Mouse (Mus musculus): ENCODE results near the gene Megf6.

Megf6 gene

DNA sequence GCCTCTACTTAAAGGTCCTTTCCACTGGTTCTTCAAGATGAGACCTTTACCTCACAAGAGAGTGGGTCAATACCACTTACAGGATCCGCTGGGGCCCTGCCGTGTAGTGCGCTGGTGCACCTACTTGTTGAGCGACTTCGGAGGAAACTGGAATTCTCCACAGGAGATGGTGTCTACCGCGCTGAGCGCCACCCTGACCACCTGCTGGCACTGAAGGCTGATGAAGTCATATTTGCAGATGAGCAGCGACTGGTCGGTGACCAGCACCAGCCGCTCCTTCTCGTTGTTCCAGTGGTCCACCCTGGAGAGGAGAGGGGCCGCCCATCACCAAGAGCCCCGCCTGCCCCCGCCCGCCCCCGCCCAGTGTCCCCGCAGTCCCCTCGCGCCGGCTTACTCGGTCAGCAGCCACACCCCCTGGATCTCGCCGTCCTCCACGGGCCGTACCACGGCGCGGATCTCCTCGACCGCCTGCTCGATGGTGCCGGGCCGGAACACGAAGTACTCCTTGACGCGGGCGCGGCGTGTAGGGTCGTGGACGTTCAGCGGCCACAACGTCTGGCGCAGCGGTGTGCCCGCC lies 10.5 kb upstream of the Megf6 start:
- no peak for DNase-seq (ENCODE audit: low read depth)

DNA sequence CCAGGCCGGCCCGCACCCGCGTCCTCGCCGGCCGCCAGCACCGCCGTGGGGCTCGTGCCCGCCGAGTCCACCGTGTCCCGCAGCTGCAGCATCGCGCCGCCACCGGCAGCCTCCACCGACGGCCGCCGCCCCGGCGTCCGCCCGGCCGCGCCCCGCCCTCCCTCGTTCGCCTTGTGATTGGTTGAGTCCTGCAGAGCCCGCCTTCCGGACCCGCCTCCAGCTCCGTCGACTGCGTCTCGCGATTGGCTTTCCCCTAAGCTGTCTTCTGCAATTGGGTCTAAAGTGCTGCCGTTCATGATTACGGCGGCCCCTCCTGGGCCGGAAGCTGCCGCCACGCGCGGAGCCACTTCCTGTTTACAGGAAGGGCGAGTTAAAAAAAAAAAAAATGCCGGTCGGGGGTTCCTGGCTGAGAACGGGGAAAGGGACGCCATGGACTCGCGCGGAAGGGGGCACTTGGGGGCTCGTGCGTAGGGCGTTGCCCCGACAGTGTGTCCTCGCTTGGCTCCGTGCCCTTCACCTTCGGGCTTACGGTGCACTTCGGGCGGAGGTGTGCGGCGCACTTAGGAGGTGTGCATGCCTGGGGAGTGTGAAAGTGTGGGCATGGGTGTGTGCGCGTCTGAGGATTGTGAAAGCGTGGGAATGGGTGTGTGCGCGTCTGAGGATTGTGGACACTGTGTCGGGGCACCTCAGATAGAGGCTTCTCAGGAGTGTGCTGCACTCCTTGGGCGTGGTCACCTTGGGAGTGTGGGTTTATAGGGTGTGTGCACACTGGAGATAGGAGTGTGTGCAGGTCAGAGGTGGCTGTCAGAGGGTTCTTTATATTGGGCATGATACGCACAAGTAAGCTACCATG lies 9.8 kb upstream of the Megf6 start, which contains the start of gene Tprgl:
Gene Tprgl (minus strand): TSS at position 129 of the 853 bp plus-strand sequence.
- peak; percentile 90 for DNase-seq (ENCODE audit: low read depth)

- DNase-seq (ENCODE audit: low read depth) = no peak
Observed at GRCm38 (mm10) chr4:154163296-154163695, 7.2 kb upstream of the Megf6 start.

DNA sequence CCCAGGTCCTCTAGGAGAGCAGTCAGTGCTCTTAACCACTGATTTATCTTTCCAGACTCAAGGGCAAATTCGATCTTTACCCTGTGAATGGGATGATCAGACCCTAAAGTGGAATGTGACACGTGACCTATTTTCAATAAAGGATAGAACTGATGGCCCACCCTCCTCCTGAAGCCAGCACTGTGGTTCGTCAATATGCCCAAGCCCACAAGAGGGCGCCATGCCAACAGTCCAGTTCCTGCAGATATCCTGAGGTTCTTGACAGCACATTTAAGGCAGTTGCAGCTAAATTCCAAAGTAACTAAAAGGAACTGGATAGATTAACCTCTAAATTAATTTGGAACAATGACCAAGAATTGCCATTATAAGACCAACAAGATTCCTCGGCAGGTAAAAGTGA lies 3.5 kb upstream of the Megf6 start:
- no peak for DNase-seq (ENCODE audit: low read depth)

- DNase-seq (ENCODE audit: low read depth) = no peak
Observed at GRCm38 (mm10) chr4:154170021-154170420, 509 bp upstream of the Megf6 start.

- DNase-seq (ENCODE audit: low read depth) = no peak
Observed at GRCm38 (mm10) chr4:154171151-154171930, 811 bp downstream of the Megf6 start.

DNA sequence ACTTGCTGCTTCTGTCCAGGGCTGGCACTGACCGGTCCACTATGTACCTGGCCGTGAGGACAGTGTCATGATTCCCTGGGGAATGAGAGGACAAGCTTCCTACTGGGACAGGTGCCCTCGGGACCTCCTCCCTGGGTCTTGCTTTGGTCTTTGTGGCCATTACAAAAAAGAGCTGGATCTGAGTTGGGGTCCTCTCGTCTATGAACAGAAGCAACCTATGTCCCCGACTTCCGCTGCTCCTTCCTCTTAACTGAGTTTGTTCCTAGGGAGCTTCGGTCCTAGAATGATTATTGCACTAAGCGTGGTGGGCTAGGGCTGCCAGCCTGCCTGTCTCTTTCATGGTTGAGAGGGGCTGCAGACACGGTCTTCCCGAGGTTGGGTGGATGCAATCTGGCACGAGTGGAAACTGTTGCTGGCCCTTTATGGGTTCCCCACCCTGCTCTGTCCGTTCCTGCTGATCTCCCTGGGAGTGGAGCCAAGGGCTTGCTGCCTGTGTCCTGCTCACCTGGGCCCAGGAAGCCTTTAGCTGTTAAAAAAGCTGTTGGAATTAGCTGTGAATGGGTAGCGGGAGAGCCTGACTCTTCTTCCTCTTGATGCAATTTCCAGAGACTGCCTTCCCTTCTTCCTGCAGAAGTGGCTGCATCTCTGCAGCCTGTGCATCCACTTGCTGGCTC lies 1.5 kb downstream of the Megf6 start:
- DNase-seq (ENCODE audit: low read depth) = no peak

GRCm38 (mm10) chr4:154177257-154177656 lies 6.7 kb downstream of the Megf6 start:
- peak; percentile 38 for DNase-seq (ENCODE audit: low read depth)

GRCm38 (mm10) chr4:154181001-154181400 lies 10.5 kb downstream of the Megf6 start:
- no peak for DNase-seq (ENCODE audit: low read depth)

DNA sequence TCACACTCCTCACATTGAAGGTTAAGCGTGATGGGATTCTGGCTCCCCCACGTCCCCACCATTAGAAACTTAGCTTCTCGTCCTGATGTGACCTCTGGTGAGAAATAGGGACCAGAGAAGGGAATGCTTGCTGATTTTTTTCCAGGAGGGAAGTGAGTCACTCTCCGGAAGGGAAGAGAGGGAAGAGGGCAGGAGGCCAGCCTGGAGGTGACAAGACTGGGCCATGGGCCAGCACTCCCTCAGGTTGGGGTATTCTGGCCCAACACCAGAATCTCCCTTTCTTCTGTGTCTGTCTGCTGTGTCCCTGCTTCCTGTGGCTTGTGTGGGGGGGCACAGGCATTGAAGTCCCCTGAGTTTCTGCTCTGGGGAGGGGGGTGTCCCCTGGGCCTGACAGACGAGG lies 13.0 kb downstream of the Megf6 start:
- DNase-seq (ENCODE audit: low read depth) = no peak

DNA sequence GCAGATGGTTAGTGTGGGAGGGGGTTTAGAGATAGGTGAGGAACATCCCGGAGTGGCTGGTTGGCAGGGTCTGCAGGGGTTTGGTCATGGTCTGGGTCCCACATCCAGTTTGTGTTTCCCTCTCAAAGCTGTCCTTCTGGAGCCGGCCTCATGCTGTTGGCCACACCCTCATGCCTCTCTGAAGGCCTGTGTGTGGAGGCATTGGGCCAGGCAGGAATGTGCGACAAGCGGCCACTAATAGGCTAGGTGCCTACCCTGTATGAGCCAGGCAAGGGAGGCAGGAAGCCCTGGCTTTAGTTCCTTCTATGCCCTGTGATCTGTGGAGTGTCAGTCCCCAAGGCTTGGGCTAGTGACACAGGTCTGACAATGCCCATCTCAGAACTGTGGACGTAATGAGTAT lies 14.5 kb downstream of the Megf6 start:
- no peak for DNase-seq (ENCODE audit: low read depth)

GRCm38 (mm10) chr4:154186002-154186537 lies 15.5 kb downstream of the Megf6 start:
- no peak for DNase-seq (ENCODE audit: low read depth)

GRCm38 (mm10) chr4:154188948-154189347 lies 18.4 kb downstream of the Megf6 start:
- DNase-seq (ENCODE audit: low read depth) = no peak

DNA sequence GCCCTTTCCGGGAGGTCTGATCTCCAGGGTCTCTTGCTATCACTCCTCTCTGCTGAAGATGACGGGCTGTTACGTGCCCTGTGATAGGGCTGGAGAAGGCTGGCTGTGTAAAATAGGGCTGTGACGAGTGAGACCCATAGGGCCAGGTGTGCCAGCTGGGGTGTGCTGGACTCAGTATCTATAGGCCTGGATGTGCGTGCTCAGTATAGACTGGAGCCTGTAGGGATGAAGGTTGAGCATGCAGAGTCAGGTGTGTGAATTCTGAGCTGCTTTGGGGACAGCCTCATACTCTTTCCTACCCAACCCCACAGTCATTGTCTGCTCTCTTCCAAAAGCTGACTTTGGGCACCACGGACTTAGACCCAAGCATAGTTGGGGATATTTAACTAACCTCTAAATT lies 27.4 kb downstream of the Megf6 start:
- no peak for DNase-seq (ENCODE audit: low read depth)

- no peak for DNase-seq (ENCODE audit: low read depth)
Observed at GRCm38 (mm10) chr4:154198377-154198961, 27.9 kb downstream of the Megf6 start.

DNA sequence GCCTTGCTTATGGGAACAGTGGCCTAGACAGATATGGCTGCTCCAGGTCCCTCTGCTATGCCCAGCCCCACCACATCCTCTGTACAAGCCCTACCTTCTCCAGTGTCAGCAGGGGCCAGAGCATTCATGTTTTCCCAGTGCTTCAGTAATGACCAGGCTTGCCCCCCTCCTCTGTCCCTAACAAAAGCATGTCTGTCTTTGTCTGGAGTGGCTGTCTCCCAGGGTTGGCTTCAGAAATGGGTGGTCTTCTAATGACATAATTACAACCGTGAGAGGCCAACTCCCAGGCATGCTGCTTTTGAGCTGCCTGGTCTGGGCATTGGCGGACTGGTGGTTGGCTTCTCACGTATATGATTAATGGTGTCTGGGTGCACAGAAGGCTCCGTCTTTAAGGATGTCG lies 31.0 kb downstream of the Megf6 start:
- DNase-seq (ENCODE audit: low read depth) = no peak

DNA sequence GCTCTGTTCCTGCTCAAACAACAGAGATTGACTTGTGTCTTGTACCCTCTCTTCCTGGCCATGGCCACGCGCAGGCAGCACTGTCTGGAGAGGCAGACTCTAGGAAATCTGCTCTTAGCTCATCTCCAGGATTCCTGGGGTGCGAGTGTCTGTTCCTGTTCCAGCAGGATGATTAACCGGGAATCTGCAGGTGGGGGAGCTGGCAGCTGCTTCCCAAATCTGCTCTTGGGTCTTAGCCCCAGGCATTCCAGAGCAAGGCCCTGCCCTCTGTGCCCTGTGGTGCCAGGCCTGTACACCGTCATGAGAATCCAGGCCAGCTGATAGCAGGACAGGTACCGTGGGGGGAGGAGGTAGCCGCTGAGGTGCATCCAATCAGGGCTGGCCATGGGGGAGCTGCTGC lies 34.0 kb downstream of the Megf6 start:
- no peak for DNase-seq (ENCODE audit: low read depth)

DNA sequence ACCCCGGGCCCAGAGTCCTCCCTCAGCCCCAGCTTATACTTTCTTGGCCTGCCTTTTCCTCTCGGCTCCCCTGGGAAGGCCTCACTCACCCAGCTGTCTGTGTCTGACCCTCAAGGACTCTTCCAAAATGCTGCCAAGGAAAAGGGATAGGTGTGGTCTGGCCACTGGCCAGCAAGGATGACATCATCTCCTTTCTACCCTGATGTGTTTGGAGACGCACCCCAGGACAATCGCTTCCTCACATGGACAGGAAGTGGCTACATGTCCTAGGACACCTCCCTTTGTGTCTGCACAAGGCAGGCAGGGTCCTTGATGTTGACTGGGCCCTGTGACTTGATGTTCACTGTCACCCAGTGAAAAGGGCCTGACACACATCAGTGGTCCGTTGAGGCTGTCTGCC lies 34.9 kb downstream of the Megf6 start:
- no peak for DNase-seq (ENCODE audit: low read depth)

- DNase-seq (ENCODE audit: low read depth) = no peak
Observed at GRCm38 (mm10) chr4:154207261-154207660, 36.7 kb downstream of the Megf6 start.

DNA sequence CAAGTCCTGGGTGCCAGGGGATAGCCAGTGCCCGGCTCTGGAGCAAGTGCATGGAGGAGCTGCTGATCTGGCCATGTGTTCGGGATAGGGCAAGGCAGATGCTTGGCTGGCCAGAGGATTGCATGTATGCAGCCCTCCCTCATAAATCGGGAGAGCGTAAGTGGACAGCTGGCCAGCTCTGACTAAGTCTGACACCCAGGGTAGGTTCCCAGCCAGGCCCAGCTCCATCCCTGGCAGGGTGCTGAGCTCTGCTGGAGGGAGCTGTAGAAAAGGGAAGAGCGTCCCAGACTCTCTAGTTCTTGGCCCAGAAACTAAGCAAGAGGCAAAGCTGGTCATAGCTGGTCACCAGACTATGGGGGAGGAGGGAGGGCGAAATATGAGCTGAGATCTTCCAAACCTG lies 38.5 kb downstream of the Megf6 start:
- peak; percentile 76 for DNase-seq (ENCODE audit: low read depth)

GRCm38 (mm10) chr4:154209825-154210224 lies 39.3 kb downstream of the Megf6 start:
- no peak for DNase-seq (ENCODE audit: low read depth)

DNA sequence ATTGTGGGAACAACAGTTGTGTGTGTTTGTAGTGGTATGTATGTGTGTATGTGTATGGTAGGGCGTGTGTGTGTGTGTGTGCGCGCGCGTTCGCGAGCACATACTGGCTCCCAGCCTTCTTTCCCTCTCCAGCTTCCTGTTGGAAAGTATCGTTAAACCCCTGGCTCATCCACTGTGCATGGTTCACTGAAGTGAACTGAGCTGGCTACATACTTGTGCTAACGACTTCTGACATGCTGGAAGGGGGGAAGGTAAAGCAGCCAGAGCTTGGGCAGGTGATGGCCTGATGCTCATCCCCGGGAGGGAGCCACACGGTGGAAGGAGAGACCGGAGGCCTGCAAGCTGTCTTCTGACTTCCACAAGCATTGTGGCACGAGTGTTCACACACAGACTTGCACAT lies 40.9 kb downstream of the Megf6 start:
- no peak for DNase-seq (ENCODE audit: low read depth)

Measured in fibroblast of lung, adult 2 months (primary cell).